Mouse (Mus musculus) CH12.LX (cell line): ENCODE results near the gene Eif4g3. TPM values are rescaled to one million over a fixed set of nuclear protein-coding genes. Genes with fewer than 3 reads are reported as not detected.

Source experiments
- DNase-seq: peaks from one replicate; pipeline ENCODE4 v3.0.0-alpha.2; 2013; ENCODE audit errors: extremely low read depth
- H3K27ac ChIP-seq: 2 replicates; pipeline ENCODE4 v1.5.1; 2012; ENCODE audit warnings: low read depth, mild to moderate bottlenecking, control low read depth, moderate library complexity; ENCODE audit not compliant: insufficient read depth
- H3K27me3 ChIP-seq: replicated peaks from 2 replicates; pipeline ENCODE3; 2012; ENCODE audit warnings: inconsistent platforms
- H3K36me3 ChIP-seq, 2 experiments: replicated peaks in 1 of 2; 2 replicates each; pipeline versions ENCODE3 to v1.6.1; 2012; ENCODE audit warnings: inconsistent platforms in 1 of 2, low read length in 1 of 2, mild to moderate bottlenecking in 1 of 2, mixed read lengths in 1 of 2, moderate library complexity in 1 of 2; ENCODE audit not compliant: control insufficient read depth in 1 of 2, insufficient read depth in 1 of 2
- H3K4me1 ChIP-seq, 2 experiments: 2 replicates each; pipeline ENCODE4 v1.6.1; 2012; ENCODE audit warnings: inconsistent platforms in 1 of 2, moderate library complexity in 1 of 2; ENCODE audit not compliant: insufficient read depth in 2 of 2, control insufficient read depth in 1 of 2
- H3K4me2 ChIP-seq: 2 replicates; pipeline ENCODE4 v1.6.1; 2012; ENCODE audit warnings: low read depth, mild to moderate bottlenecking, control low read depth; ENCODE audit not compliant: poor library complexity, insufficient read depth, severe bottlenecking
- H3K4me3 ChIP-seq, 3 experiments: fragments of 150-350 bp in 1 of 3; sonication (generic) in 1 of 3; replicated peaks in 1 of 3; 2 replicates each; pipeline versions ENCODE3 to v1.5.1; 2011 to 2012; ENCODE audit warnings: low read depth in 2 of 3, low read length in 2 of 3, mild to moderate bottlenecking in 2 of 3, moderate library complexity in 2 of 3, control low read depth in 1 of 3, improper control_type of control experiment in 1 of 3, inconsistent platforms in 1 of 3, mixed read lengths in 1 of 3; ENCODE audit not compliant: poor library complexity in 1 of 3
- H3K79me2 ChIP-seq: replicated peaks from 2 replicates; pipeline ENCODE4 v1.6.1; 2012; ENCODE audit warnings: mild to moderate bottlenecking, moderate library complexity; ENCODE audit not compliant: control insufficient read depth, poor library complexity, insufficient read depth, severe bottlenecking; ENCODE audit errors: extremely low read depth
- H3K9ac ChIP-seq: 2 replicates; pipeline ENCODE4 v1.6.1; 2012; ENCODE audit warnings: low read depth, mild to moderate bottlenecking, control low read depth, moderate library complexity; ENCODE audit not compliant: insufficient read depth
- H3K9me3 ChIP-seq: replicated peaks from 2 replicates; pipeline ENCODE3; 2012; ENCODE audit warnings: low read length, inconsistent platforms, mixed read lengths
- BHLHE40 ChIP-seq: IDR thresholded peaks from 2 replicates; pipeline ENCODE4 v1.6.1; 2011; ENCODE audit warnings: mild to moderate bottlenecking, low read depth, low read length, improper control_type of control experiment
- CHD1 ChIP-seq: IDR thresholded peaks from 2 replicates; pipeline ENCODE4 v1.6.1; 2012; ENCODE audit warnings: low read depth, low read length, improper control_type of control experiment, inconsistent platforms
- CHD2 ChIP-seq: IDR thresholded peaks from 2 replicates; pipeline ENCODE4 v1.6.1; 2011; ENCODE audit warnings: low read length, improper control_type of control experiment
- E2F4 ChIP-seq: IDR thresholded peaks from 2 replicates; pipeline ENCODE4 v1.6.1; 2011; ENCODE audit warnings: low read depth, low read length, improper control_type of control experiment; ENCODE audit not compliant: insufficient replicate concordance
- ETS1 ChIP-seq: conservative IDR thresholded peaks from 2 replicates; pipeline ENCODE4 v1.6.1; 2012; ENCODE audit warnings: low read depth, mild to moderate bottlenecking, inconsistent platforms, low read length, improper control_type of control experiment, moderate library complexity
- IRF4 ChIP-seq: IDR thresholded peaks from 2 replicates; pipeline ENCODE4 v1.6.1; 2014; ENCODE audit warnings: low read depth, mild to moderate bottlenecking, inconsistent platforms, low read length, improper control_type of control experiment
- JUND ChIP-seq: conservative IDR thresholded peaks from 2 replicates; pipeline ENCODE4 v1.6.1; 2011; ENCODE audit warnings: low read depth, low read length, improper control_type of control experiment
- KAT2A ChIP-seq: IDR thresholded peaks from 2 replicates; pipeline ENCODE4 v1.6.1; 2012; ENCODE audit warnings: low read length, improper control_type of control experiment, inconsistent platforms; ENCODE audit not compliant: insufficient replicate concordance
- MAFK ChIP-seq: IDR thresholded peaks from 2 replicates; pipeline ENCODE4 v1.6.1; 2011; ENCODE audit warnings: low read length, improper control_type of control experiment; ENCODE audit not compliant: insufficient replicate concordance
- MAX ChIP-seq: IDR thresholded peaks from 2 replicates; pipeline ENCODE4 v1.6.1; 2011; ENCODE audit warnings: low read length, improper control_type of control experiment
- MYC ChIP-seq: IDR thresholded peaks from 2 replicates; pipeline ENCODE4 v1.6.1; 2011; ENCODE audit warnings: low read depth, mild to moderate bottlenecking, improper control_type of control experiment, low read length
- NELFE ChIP-seq: IDR thresholded peaks from 2 replicates; pipeline ENCODE4 v1.6.1; 2011; ENCODE audit warnings: low read depth, low read length, improper control_type of control experiment
- NRF1 ChIP-seq: IDR thresholded peaks from 2 replicates; pipeline ENCODE4 v1.6.1; 2014; ENCODE audit warnings: low read depth, mild to moderate bottlenecking, inconsistent platforms, low read length, improper control_type of control experiment, moderate library complexity
- POLR2AphosphoS2 ChIP-seq: IDR thresholded peaks from 2 replicates; pipeline ENCODE4 v1.6.1; 2011; ENCODE audit warnings: low read depth, low read length, improper control_type of control experiment
- RCOR1 ChIP-seq: conservative IDR thresholded peaks from 2 replicates; pipeline ENCODE4 v1.6.1; 2012; ENCODE audit warnings: low read depth, mild to moderate bottlenecking, inconsistent platforms, low read length, improper control_type of control experiment
- SMC3 ChIP-seq: IDR thresholded peaks from 2 replicates; pipeline ENCODE4 v1.6.1; 2011; ENCODE audit warnings: low read depth, low read length, improper control_type of control experiment
- TCF12 ChIP-seq: IDR thresholded peaks from 2 replicates; pipeline ENCODE4 v1.6.1; 2014; ENCODE audit warnings: low read depth, mild to moderate bottlenecking, inconsistent platforms, low read length, improper control_type of control experiment
- UBTF ChIP-seq: IDR thresholded peaks from 2 replicates; pipeline ENCODE4 v1.6.1; 2012; ENCODE audit warnings: low read depth, mild to moderate bottlenecking, inconsistent platforms, low read length, improper control_type of control experiment, moderate library complexity
- ZC3H11A ChIP-seq: IDR thresholded peaks from 2 replicates; pipeline ENCODE4 v1.6.1; 2012; ENCODE audit warnings: low read depth, mild to moderate bottlenecking, inconsistent platforms, low read length, improper control_type of control experiment
- ZKSCAN1 ChIP-seq: IDR thresholded peaks from 2 replicates; pipeline ENCODE4 v1.6.1; 2012; ENCODE audit warnings: low read depth, inconsistent platforms, low read length, improper control_type of control experiment, borderline replicate concordance
- ZMIZ1 ChIP-seq: IDR thresholded peaks from 2 replicates; pipeline ENCODE4 v1.6.1; 2012; ENCODE audit warnings: low read depth, mild to moderate bottlenecking, inconsistent platforms, low read length, improper control_type of control experiment
- ZNF384 ChIP-seq: IDR thresholded peaks from 2 replicates; pipeline ENCODE4 v1.6.1; 2012; ENCODE audit warnings: low read depth, low read length, improper control_type of control experiment, inconsistent platforms
- dilution Hi-C: fragments of 300-500 bp; cut with MboI; formaldehyde crosslinking; loops from 2 replicates; pipeline ENCODE4 v1.14.3; 2020; ENCODE audit warnings: low sequenced_read_pairs; ENCODE audit not compliant: extremely low pct_unique_long_range_greater_than_20kb, extremely low pct_ligation_motif_present
- in situ Hi-C: fragments of 300-500 bp; cut with MboI; formaldehyde crosslinking; loops from 3 replicates; pipeline ENCODE4 v1.14.3; 2019; ENCODE audit warnings: low sequenced_read_pairs, low pct_ligation_motif_present, low pct_unique_long_range_greater_than_20kb, mixed read lengths
- polyA plus RNA-seq: library from polyadenylated mRNA; unstranded; fragments of >175 nt; gene quantifications from 2 replicates; pipeline ENCODE4 v1.2.1, GENCODE M21; 2012; ENCODE audit warnings: low read depth; ENCODE audit not compliant: insufficient read length
- total RNA-seq, 2 experiments: library from RNA; depleted of rRNA; stranded (reverse); fragments of 300-350 nt in 1 of 2; fragments of >200 nt in 1 of 2; gene quantifications; 2 replicates each; pipeline ENCODE4 v1.2.3; 2012 to 2014

The Eif4g3 gene
- total and polyA plus RNA-seq, 3 experiments = 10.8 to 47.2 (median 24.0) TPM

DNA sequence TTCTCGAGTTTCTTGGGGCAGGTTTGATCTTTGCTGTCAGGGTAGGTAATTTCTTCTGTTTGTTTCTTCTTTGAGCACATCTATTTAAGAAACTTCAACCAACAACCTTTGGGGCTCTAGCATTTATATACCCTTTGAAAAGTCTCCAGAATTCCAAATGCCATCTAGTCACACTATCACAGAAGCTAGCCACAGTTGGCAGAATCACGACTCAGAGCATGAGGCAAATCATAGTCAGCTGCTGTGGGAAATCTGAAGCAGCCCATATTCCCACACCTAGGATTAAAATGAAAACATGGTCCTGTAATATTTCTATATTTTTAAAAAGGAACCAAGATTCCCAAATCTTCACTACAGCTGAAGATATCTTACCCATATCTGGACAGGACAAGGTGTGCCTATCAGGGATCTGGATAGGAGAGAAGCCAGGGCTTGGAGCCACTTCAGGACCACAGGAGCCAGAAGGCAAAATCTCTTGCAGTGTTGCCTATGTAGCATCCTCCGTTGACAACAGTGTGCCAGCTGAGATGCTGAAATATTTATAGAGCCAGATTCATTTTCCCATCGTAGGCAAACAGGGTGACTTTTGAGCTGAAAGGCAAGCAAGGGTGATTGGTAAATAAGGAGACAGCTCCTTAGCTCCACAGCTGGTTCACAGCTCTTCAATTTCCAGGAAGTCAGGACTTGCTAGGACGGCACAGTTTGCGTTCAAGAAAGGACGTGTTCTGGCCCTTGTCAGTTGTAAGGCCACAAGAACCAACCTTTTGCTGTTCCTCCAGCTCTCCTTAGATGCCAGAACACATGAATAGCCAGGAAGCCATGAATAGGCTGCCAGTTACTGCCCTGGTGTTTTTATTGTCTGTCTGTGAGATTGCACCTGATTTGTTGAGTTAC, 70.8 kb downstream of the Eif4g3 start:
- Histone ChIP-seq H3K27ac (no peak overlapping the region), H3K36me3 (peaks cover 43 to 75% of the 10 kb centered on the region in 2 experiments), H3K9me3 (no peaks in the 10 kb centered on the region), H3K4me2 (no peak overlapping the region), H3K79me2 (no peaks in the 10 kb centered on the region; the same call in 1 of the 2 replicates), H3K27me3 (no peaks in the 10 kb centered on the region), H3K9ac (no peak overlapping the region), H3K4me3 (no peak overlapping the region), H3K4me1 (peaks cover 4 to 24% of the 10 kb centered on the region in 2 experiments; a peak in 3 of 4 replicates)
- DNase-seq = no peak
- dilution Hi-C loops (no loop called here), in situ Hi-C loops (no loop called here)
- TF ChIP-seq BHLHE40 = no peak
- TF ChIP-seq TCF12 = no peak
- no peak for TF ChIP-seq CHD1
- TF ChIP-seq KAT2A = no peak
- TF ChIP-seq MYC = no peak
- no peak for TF ChIP-seq POLR2AphosphoS2
- no peak for TF ChIP-seq SMC3
- no peak for TF ChIP-seq ETS1
- TF ChIP-seq NELFE = no peak
- no peak for TF ChIP-seq IRF4
- no peak for TF ChIP-seq RCOR1
- no peak for TF ChIP-seq ZKSCAN1
- TF ChIP-seq, all 38 proteins: peak for 0

DNA sequence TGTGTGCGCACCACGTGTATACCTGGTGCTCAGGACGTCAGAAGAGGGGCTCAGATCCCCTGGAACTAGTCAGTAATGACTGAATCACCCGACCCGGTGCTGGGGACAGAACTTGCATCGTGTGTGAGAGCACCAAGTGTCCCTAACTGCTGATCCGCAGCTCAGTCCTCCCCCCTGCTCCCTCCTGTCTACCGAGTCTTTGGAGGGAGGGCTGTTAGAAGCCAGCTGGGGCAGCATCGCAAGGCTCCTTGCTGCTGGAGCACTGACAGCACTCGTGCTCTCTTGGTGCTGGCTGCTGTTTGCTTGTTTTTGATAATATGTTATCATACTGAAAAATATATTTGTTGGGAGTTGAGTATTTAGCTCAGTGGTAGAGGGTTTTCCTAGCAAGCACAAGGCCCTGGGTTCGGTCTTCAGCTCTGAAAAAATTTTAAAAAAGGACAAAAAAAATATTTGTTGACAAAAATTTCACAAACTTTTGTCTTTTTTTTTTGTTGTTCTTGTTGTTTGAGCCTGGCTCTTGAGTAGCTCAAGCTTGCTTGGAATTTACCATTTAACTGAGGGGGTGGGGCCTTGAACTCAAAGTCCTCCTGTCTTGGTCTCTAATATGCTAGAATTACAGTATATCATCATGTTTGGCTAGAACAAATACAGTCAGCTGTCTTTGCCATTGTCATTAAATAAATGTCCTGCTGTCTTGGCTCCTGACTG, 72.2 kb downstream of the Eif4g3 start:
- Histone ChIP-seq H3K9ac (no peak overlapping the region), H3K4me2 (no peak overlapping the region)
- in situ Hi-C loops = no loop called here

More for the DNA sequence above, 72.2 kb downstream of the Eif4g3 start:
- Histone ChIP-seq H3K27ac (no peak overlapping the region), H3K27me3 (no peaks in the 10 kb centered on the region), H3K36me3 (peaks cover 47 to 86% of the 10 kb centered on the region in 2 experiments), H3K9me3 (no peaks in the 10 kb centered on the region), H3K4me3 (no peak overlapping the region), H3K79me2 (no peaks in the 10 kb centered on the region; the same call in 1 of the 2 replicates), H3K4me1 (peaks cover 4 to 28% of the 10 kb centered on the region in 2 experiments; a peak in 3 of 4 replicates)
- DNase-seq = no peak
- dilution Hi-C loops = no loop called here
- TF ChIP-seq MAX (no peak), MAFK (no peak), TCF12 (no peak), JUND (no peak), CHD2 (no peak), ZNF384 (no peak), UBTF (no peak), E2F4 (no peak), ETS1 (no peak), ZC3H11A (no peak), ZMIZ1 (no peak), ZKSCAN1 (no peak), NRF1 (no peak)
